Mouse (Mus musculus) testis, adult 2 months (tissue): Measurements from ENCODE around the gene Msantd3.

Experiments used
- CTCF ChIP-seq: fragments of 200-500 bp; IDR thresholded peaks from 2 replicates; pipeline ENCODE4 v1.5.1; 2012; ENCODE audit warnings: low read depth, mild to moderate bottlenecking, inconsistent platforms, low read length, moderate library complexity; ENCODE audit not compliant: control insufficient read depth, insufficient read depth, insufficient replicate concordance
- POLR2A ChIP-seq: fragments of 200-500 bp; IDR thresholded peaks from 2 replicates; pipeline ENCODE4 v1.6.1; 2012; ENCODE audit warnings: low read depth, mild to moderate bottlenecking, inconsistent platforms, low read length, moderate library complexity; ENCODE audit not compliant: control insufficient read depth

DNA sequence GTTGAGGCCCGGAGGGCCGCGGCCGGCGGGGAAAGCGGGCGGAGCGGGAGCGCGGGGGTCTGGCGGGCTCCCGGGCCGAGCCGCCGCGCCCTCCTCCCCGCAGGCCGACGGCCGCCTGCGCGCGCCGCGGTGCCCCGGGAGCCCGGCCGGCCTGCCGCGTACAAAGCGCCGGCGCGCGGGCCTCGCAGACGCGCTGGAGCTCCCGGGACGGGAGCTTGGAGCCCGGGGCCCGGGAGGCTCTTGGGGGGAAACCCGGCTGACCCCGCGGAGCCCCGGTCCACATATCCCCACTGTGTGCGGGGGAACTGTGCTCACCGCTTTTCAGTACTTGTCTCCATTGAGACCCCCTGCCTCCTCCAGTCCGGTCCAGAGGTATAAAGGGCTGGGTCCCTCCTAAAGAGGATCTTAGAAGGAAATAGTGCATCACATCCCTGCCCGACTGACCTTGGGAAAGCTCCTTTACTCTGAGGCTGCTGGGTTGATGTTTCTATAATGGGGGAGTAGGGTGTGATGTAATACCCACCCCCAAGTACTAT, 909 bp downstream of the Msantd3 start:
- TF ChIP-seq POLR2A, result no peak
- TF ChIP-seq CTCF, result no peak
